In the genomic region with DNA sequence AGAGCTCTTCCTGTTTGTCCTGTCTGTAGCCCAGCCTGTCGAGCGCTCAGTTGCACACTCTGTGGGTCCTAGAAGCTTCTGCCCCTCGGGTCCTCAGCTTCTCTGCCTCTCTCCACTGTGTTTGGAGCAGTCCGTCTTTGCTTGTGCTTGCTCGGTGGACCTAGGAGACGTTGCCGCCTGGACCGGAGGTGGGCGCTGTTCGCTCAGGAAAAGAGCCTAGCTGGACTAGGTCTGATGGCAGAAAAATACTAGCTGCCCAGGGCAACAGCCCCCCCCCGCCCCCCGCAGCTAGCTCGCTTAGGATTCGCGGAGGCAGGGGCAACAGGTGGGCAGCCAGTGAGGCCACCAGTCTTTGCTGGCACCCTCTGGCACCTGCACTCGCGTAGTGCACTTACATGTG, we compare ENCODE assay signal across 8 mouse cellular contexts. TPM values are rescaled to one million over a fixed set of nuclear protein-coding genes. Genes with fewer than 3 reads are reported as not detected.
DNase-seq lines count a peak whose midpoint lies in the region; ATAC-seq and TF ChIP-seq lines count a peak whose summit lies in the region.

No protein-coding gene starts in this region.

- no peaks in the 10 kb centered on the region for H3K9me3 ChIP-seq in heart, postnatal 0 days (replicated peaks; ENCODE audit: control insufficient read depth, low read length)
- H3K9me3 ChIP-seq in liver, embryonic 11.5 days (ENCODE audit: control insufficient read depth, low read length), result no peaks in the 10 kb centered on the region

- peak; percentile 13; the same call in 1 of the 2 replicates for ATAC-seq in common myeloid progenitor, adult 5-6 weeks (replicated peaks; ENCODE audit: low read depth, poor library complexity, severe bottlenecking)
- no peak for ATAC-seq in heart, postnatal 0 days (ENCODE audit: insufficient read depth, low read depth)
- ATAC-seq in liver, embryonic 11.5 days (replicated peaks; ENCODE audit: low FRiP score), result no peak

- H3K9ac ChIP-seq in heart, adult 2 months (ENCODE audit: low read depth, low read length), result no peak overlapping the region
- H3K9ac ChIP-seq in heart, postnatal 0 days (replicated peaks; ENCODE audit: low read depth, low read length), result no peak overlapping the region
- H3K9ac ChIP-seq in liver, embryonic 11.5 days (ENCODE audit: low read depth, low read length), result no peak overlapping the region

- H3K4me1 ChIP-seq in heart, adult 2 months (ENCODE audit: control insufficient read depth, insufficient read depth, low read length), result no peaks in the 10 kb centered on the region
- no peaks in the 10 kb centered on the region for H3K4me1 ChIP-seq in heart, postnatal 0 days (ENCODE audit: control insufficient read depth, insufficient read depth)
- no peaks in the 10 kb centered on the region; the same call in 1 of the 2 replicates for H3K4me1 ChIP-seq in liver, embryonic 11.5 days (replicated peaks; ENCODE audit: control insufficient read depth, insufficient read depth, low read length)

- peak overlapping the region; percentile 37 for H3K4me2 ChIP-seq in heart, postnatal 0 days (ENCODE audit: low read depth, low read length)
- peak overlapping the region; percentile 22 for H3K4me2 ChIP-seq in liver, embryonic 11.5 days

- intact Hi-C loops in heart, adult 2 months (cut with DNase I), result no loop called here
- intact Hi-C loops in heart, postnatal 36 days (cut with DNase I), result no loop called here

- H3K27ac ChIP-seq in heart, adult 2 months, result no peak overlapping the region
- no peak overlapping the region for H3K27ac ChIP-seq in heart, postnatal 0 days (ENCODE audit: low read depth)
- no peak overlapping the region for H3K27ac ChIP-seq in liver, embryonic 11.5 days (ENCODE audit: low read depth, low read length)

- TF ChIP-seq POLR2A in heart, adult 2 months (IDR thresholded peaks at IDR 0.05; ENCODE audit: insufficient read depth, low read depth, low read length), result no peak

- no peaks in the 10 kb centered on the region for H3K36me3 ChIP-seq in heart, adult 2 months (ENCODE audit: control insufficient read depth, insufficient read depth, low read length)
- H3K36me3 ChIP-seq in heart, postnatal 0 days (replicated peaks; ENCODE audit: control insufficient read depth, insufficient read depth, low read length), result no peaks in the 10 kb centered on the region
- H3K36me3 ChIP-seq in liver, embryonic 11.5 days (ENCODE audit: control insufficient read depth, insufficient read depth, low read length), result no peaks in the 10 kb centered on the region

- peak; percentile 44 for TF ChIP-seq CTCF in heart, adult 2 months (IDR thresholded peaks at IDR 0.05)
- peak; percentile 50 for TF ChIP-seq CTCF in heart, postnatal 0 days (IDR thresholded peaks at IDR 0.05; ENCODE audit: low read depth)

- WGBS in heart, adult 2 months, result 5% methylated on average over 17 of the region's 17 CpGs
- 3% methylated on average over 17 of the region's 17 CpGs for WGBS in heart, postnatal 0 days
- WGBS in liver, embryonic 11.5 days, result 5% methylated on average over 17 of the region's 17 CpGs

- TF ChIP-seq EP300 in heart, adult 2 months (IDR thresholded peaks at IDR 0.05; ENCODE audit: insufficient read depth, low read depth, low read length), result no peak
- TF ChIP-seq EP300 in heart, postnatal 0 days (IDR thresholded peaks at IDR 0.05; ENCODE audit: low read depth), result no peak

- no peaks in the 10 kb centered on the region for H3K79me2 ChIP-seq in heart, adult 2 months (replicated peaks; ENCODE audit: control insufficient read depth, insufficient read depth, low read length)

- peak in 1 of 2 experiments; percentile 20 for DNase-seq in heart, adult 2 months
- DNase-seq in heart, postnatal 36 days, result no peak
- DNase-seq in heart, postnatal 0 days (ENCODE audit: low spot score), result no peak
- peak; percentile 80 to 86 for DNase-seq in kidney, postnatal 4 days
- DNase-seq in liver, embryonic 11.5 days (ENCODE audit: low spot score), result peak; percentile 51
- DNase-seq in right cerebral cortex, postnatal 36 days (ENCODE audit: low spot score in 2 of 2), result peak; percentile 70 to 74
- DNase-seq in lung, postnatal 36 days, result no peak

- H3K27me3 ChIP-seq in heart, adult 2 months (ENCODE audit: control insufficient read depth, insufficient read depth, low read length), result peaks cover 21% of the 10 kb centered on the region
- H3K27me3 ChIP-seq in heart, postnatal 0 days (ENCODE audit: control insufficient read depth, insufficient read depth, low read length), result peaks cover 63% of the 10 kb centered on the region
- peaks cover 60% of the 10 kb centered on the region for H3K27me3 ChIP-seq in liver, embryonic 11.5 days (replicated peaks; ENCODE audit: control insufficient read depth, insufficient read depth, low read length)

- H3K4me3 ChIP-seq in heart, adult 2 months, result no peak overlapping the region
- H3K4me3 ChIP-seq in heart, postnatal 0 days (ENCODE audit: low read depth, low read length), result peak overlapping the region; percentile 21
- H3K4me3 ChIP-seq in liver, embryonic 11.5 days (ENCODE audit: low read depth, low read length), result no peak overlapping the region

RNA-seq across cellular contexts. Expression of gene Grid1, which starts 3.2 kb away (rescaled TPM):
- not detected for total RNA-seq in heart, adult 2 months (2021)
- polyA plus RNA-seq in heart, adult 2 months (2012; rRNA removed), result 0.03 and 0.04 TPM in 2 replicates
- under 1 TPM in 1 of 2 experiments, not detected in 1; 0.06 TPM for total RNA-seq in heart, postnatal 36 days (2021)
- total RNA-seq in common myeloid progenitor, adult 5-6 weeks (2017), result not detected in 2 replicates
- total RNA-seq in heart, postnatal 0 days (2014; rRNA removed; ENCODE audit: low replicate concordance), result 0.54 TPM in 1 of 2 replicates, not detected in the other
- 0.03 and 0.05 TPM in 2 replicates for polyA plus RNA-seq in heart, postnatal 0 days (2015; fragmentation: Nextera tagmentation; extraction: Ambion mirVana)
- 0.25 and 0.43 TPM in 2 replicates for polyA plus RNA-seq in liver, embryonic 11.5 days (2014; fragmentation: Nextera tagmentation; extraction: Ambion mirVana)

Comparison
In these comparisons a context has a peak if more than half of its experiments do, and no peak if none do; other contexts are left out.
1. DNase-seq: peak in kidney, postnatal 4 days (2 of 2), liver, embryonic 11.5 days (single experiment) and right cerebral cortex, postnatal 36 days (2 of 2); none in heart, postnatal 36 days (0 of 2), heart, postnatal 0 days (single experiment) and lung, postnatal 36 days (single experiment).